Mouse (Mus musculus): ENCODE data around the gene Cox18. TPM values are rescaled to one million over a fixed set of nuclear protein-coding genes. Genes with fewer than 3 reads are reported as not detected.

Cox18 gene
- polyA plus RNA-seq, 1 experiment from 2014 or later, result 25.7 TPM

Other genes starting within 250 kb of the Cox18 start
- 31.5 and 32.2 TPM in 2 replicates for gene Ankrd17, start 142.6 kb upstream of the Cox18 start, polyA plus RNA-seq (2015; fragmentation: Nextera tagmentation; extraction: Ambion mirVana)
- gene Gm9958, start 143.2 kb upstream of the Cox18 start, polyA plus RNA-seq (2015; fragmentation: Nextera tagmentation; extraction: Ambion mirVana), result 6.5 and 6.9 TPM in 2 replicates
- gene Alb, start 236.9 kb upstream of the Cox18 start, polyA plus RNA-seq (2015; fragmentation: Nextera tagmentation; extraction: Ambion mirVana), result 0.62 TPM in 1 of 2 replicates, not detected in the other